ENCODE assay signal across 8 mouse cellular contexts in the genomic region with DNA sequence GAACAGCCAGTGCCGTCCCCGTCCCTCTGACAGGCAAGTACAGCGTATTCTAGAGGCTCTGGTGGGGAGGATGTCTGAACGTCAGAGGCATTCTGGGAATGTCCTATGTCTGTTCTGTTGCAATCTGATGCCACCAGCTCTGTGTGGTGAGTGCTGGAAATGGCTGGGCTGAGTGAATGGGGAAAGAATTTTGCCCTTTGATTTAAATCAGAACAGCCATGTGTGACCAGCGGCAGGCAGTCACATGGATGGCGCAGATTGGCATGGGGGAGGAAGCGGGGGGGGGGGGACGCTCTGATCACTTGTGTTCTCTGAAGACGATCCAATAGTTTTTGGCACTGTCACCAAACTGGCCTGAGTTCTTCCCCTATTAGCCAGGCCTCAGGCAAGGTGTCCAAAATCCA.
DNase-seq lines count a peak whose midpoint lies in the region.

No protein-coding gene starts in this region.

- peak; percentile 66 for DNase-seq in cerebellum, adult 11-12 months
- DNase-seq in cerebellum, postnatal 36 days = no peak
- DNase-seq in layer of hippocampus, adult 11-12 months (ENCODE audit: low spot score) = peak; percentile 29
- DNase-seq in layer of hippocampus, adult 9-10 months (ENCODE audit: low spot score) = no peak
- peak; percentile 71 to 77 for DNase-seq in cerebellum, postnatal 14 days
- peak; percentile 31 to 47 for DNase-seq in layer of hippocampus, postnatal 36 days
- DNase-seq in lung, postnatal 36 days = no peak
- no peak for DNase-seq in left cerebral cortex, postnatal 25 days (ENCODE audit: low spot score in 2 of 2)

- intact Hi-C loops in left cerebral cortex, postnatal 25 days (cut with DNase I) = loop anchor here (5.0 kb wide), 1 partner anchor 51 kb away; no protein-coding TSS in a partner anchor

Comparison
In these comparisons a context has a peak if more than half of its experiments do, and no peak if none do; other contexts are left out.
1. DNase-seq: peak in cerebellum, adult 11-12 months (single experiment), layer of hippocampus, adult 11-12 months (single experiment), cerebellum, postnatal 14 days (2 of 2) and layer of hippocampus, postnatal 36 days (2 of 2); none in cerebellum, postnatal 36 days (0 of 2), layer of hippocampus, adult 9-10 months (single experiment), lung, postnatal 36 days (single experiment) and left cerebral cortex, postnatal 25 days (0 of 2).